Mouse (Mus musculus) embryonic facial prominence, embryonic 12.5 days (tissue): ENCODE measurements around the gene Shox2. TPM values are rescaled to one million over a fixed set of nuclear protein-coding genes. Genes with fewer than 3 reads are reported as not detected.
A peak's percentile ranks its signal among the peaks of the same experiment; 100 is the strongest.

ENCODE experiments used
- ATAC-seq: fragments of 200-750 bp; cut with Nextera tagmentation; 2 replicates; pipeline ENCODE4 v1.8.0; 2017; ENCODE audit not compliant: insufficient number of reproducible peaks, insufficient read depth, low FRiP score, low TSS enrichment
- H3K27ac ChIP-seq: fragments of 300-500 bp; sonication (generic); 2 replicates; pipeline ENCODE4 v1.5.1; 2016; ENCODE audit warnings: mild to moderate bottlenecking
- H3K27me3 ChIP-seq: fragments of 300-500 bp; sonication (generic); 2 replicates; pipeline ENCODE4 v1.6.1; 2016; ENCODE audit warnings: mild to moderate bottlenecking, moderate library complexity
- H3K36me3 ChIP-seq: fragments of 300-500 bp; sonication (generic); 2 replicates; pipeline ENCODE4 v1.6.1; 2016; ENCODE audit warnings: mild to moderate bottlenecking
- H3K4me1 ChIP-seq: fragments of 300-500 bp; sonication (generic); 2 replicates; pipeline ENCODE4 v1.6.1; 2016
- H3K4me2 ChIP-seq: fragments of 300-500 bp; sonication (generic); replicated peaks from 2 replicates; pipeline ENCODE4 v1.6.1; 2016; ENCODE audit warnings: mild to moderate bottlenecking, moderate library complexity
- H3K4me3 ChIP-seq: fragments of 300-500 bp; sonication (generic); 2 replicates; pipeline ENCODE4 v1.5.1; 2016; ENCODE audit warnings: mild to moderate bottlenecking
- H3K9ac ChIP-seq: fragments of 300-500 bp; sonication (generic); 2 replicates; pipeline ENCODE4 v1.6.1; 2016; ENCODE audit warnings: mild to moderate bottlenecking, moderate library complexity
- H3K9me3 ChIP-seq: fragments of 300-500 bp; sonication (generic); 2 replicates; pipeline ENCODE4 v1.6.1; 2016; ENCODE audit warnings: mild to moderate bottlenecking, moderate library complexity
- WGBS: fragments of 180-500 bp; shearing (Covaris S2); methylation state at CpG from one replicate; pipeline ENCODE4 v1.1.7; 2016; 5-methylcytosine and 5-hydroxymethylcytosine counted together
- polyA plus RNA-seq: library from polyadenylated mRNA; unstranded; fragments of >200 nt; fragmentation: Nextera tagmentation; extraction: Ambion mirVana; gene quantifications from 2 replicates; pipeline ENCODE4 v1.2.1, GENCODE M21; 2016

Gene Shox2
- polyA plus RNA-seq, 1 experiment from 2014 or later: 31.6 TPM

DNA sequence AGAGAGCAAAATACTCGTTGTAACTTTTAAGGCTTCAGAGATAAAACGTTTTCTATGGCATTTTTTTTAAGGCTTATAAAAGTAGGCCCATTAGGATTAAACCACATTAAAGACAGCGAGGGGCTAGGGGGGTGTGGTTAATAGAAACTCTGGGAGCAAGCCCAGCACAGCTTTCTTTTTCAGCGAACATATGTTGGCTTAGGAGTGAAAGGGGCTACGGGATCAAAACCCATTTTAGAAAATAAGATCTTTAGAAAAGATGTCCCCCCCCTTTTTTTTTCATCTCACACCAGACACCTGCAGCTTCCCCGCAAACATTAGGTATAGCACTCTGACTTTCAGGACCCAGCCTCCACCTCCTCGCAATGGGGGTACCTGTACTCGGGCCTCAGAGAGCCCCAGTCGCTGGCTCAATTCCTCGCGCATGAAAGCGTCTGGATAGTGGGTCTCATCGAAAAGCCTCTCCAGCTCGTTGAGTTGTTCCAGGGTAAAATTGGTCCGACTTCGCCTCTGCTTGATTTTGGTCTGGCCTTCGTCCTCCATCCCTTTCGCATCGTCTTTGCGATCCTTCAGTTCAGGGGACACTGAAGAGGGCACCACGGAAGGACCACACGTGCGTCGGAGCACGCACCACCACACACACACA lies 3.6 kb downstream of the Shox2 start:
- Histone ChIP-seq H3K9me3 (no peaks in the 10 kb centered on the region), H3K27ac (peak overlapping the region; percentile 64), H3K9ac (peak overlapping the region; percentile 76), H3K4me2 (peak overlapping the region; percentile 66), H3K27me3 (peaks cover 53% of the 10 kb centered on the region), H3K4me3 (peak overlapping the region; percentile 54), H3K36me3 (no peaks in the 10 kb centered on the region), H3K4me1 (peaks cover 27% of the 10 kb centered on the region)
- under 1% methylated on average over 25 of the region's 25 CpGs for WGBS
- ATAC-seq: no peak

- no peak overlapping the region for H3K27ac ChIP-seq
- WGBS: 3% methylated on average over 13 of the region's 13 CpGs
- peak overlapping the region; percentile 66 for H3K4me2 ChIP-seq
These were observed 4.5 kb downstream of the Shox2 start for GRCm38 (mm10) chr3:66976889-66977615.

DNA sequence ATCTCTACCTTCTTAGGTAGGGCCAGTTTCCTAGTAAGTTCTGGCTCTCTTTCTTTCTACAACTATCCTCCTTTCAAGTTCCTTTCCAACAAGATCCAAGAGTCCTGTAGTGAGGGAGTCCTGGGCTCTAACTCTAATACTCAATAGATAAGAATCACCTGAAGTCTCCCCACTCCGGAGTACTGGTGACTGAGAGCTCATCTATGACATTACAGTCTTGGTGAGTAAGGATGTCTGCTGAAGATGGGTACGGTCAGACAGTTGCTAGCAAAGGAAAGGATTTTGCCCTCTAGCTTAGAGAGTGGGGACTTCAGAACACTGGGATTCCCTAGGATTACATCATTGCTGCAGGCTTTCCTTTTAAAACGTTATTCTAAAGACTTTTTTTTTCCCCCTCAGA lies 7.1 kb downstream of the Shox2 start:
- no peak for ATAC-seq

More at GRCm38 (mm10) chr3:66976889-66977615, 4.5 kb downstream of the Shox2 start:
- no peaks in the 10 kb centered on the region for H3K9me3 ChIP-seq
- H3K27me3 ChIP-seq: peaks cover 53% of the 10 kb centered on the region
- no peak for ATAC-seq
- peak overlapping the region; percentile 54; the same call in 1 of the 2 replicates for H3K4me3 ChIP-seq
- no peaks in the 10 kb centered on the region for H3K36me3 ChIP-seq
- H3K9ac ChIP-seq: no peak overlapping the region
- peaks cover 20% of the 10 kb centered on the region for H3K4me1 ChIP-seq

GRCm38 (mm10) chr3:66973391-66973943 lies 8.1 kb downstream of the Shox2 start:
- WGBS: under 1% methylated on average over 59 of the region's 59 CpGs
- Histone ChIP-seq H3K4me3 (peak overlapping the region; percentile 55), H3K9me3 (no peaks in the 10 kb centered on the region), H3K4me1 (peaks cover 16% of the 10 kb centered on the region), H3K27ac (peak overlapping the region; percentile 42; the same call in 1 of the 2 replicates), H3K4me2 (peak overlapping the region; percentile 85), H3K36me3 (no peaks in the 10 kb centered on the region), H3K9ac (peak overlapping the region; percentile 56), H3K27me3 (peaks cover 49% of the 10 kb centered on the region)
- 0 out of 2 replicates have a peak, but pooled peaks have one; percentile 54 for ATAC-seq

More for the DNA sequence above, 7.1 kb downstream of the Shox2 start:
- H3K27ac ChIP-seq: no peak overlapping the region
- H3K9ac ChIP-seq: no peak overlapping the region
- no peak overlapping the region for H3K4me2 ChIP-seq
- no peaks in the 10 kb centered on the region for H3K36me3 ChIP-seq
- no peak overlapping the region for H3K4me3 ChIP-seq
- WGBS: 15% methylated on average over 3 of the region's 3 CpGs
- no peaks in the 10 kb centered on the region for H3K9me3 ChIP-seq
- peaks cover 25% of the 10 kb centered on the region for H3K4me1 ChIP-seq
- H3K27me3 ChIP-seq: peaks cover 60% of the 10 kb centered on the region

- H3K27me3 ChIP-seq: peaks cover 48% of the 10 kb centered on the region
- H3K27ac ChIP-seq: no peak overlapping the region
- H3K4me3 ChIP-seq: no peak overlapping the region
- no peak overlapping the region for H3K4me2 ChIP-seq
- no peak overlapping the region for H3K9ac ChIP-seq
- 7% methylated on average over 16 of the region's 16 CpGs for WGBS
- peaks cover 21% of the 10 kb centered on the region for H3K4me1 ChIP-seq
- H3K36me3 ChIP-seq: no peaks in the 10 kb centered on the region
- no peaks in the 10 kb centered on the region for H3K9me3 ChIP-seq
- no peak for ATAC-seq
These were observed 9.2 kb downstream of the Shox2 start for GRCm38 (mm10) chr3:66972191-66972950.

DNA sequence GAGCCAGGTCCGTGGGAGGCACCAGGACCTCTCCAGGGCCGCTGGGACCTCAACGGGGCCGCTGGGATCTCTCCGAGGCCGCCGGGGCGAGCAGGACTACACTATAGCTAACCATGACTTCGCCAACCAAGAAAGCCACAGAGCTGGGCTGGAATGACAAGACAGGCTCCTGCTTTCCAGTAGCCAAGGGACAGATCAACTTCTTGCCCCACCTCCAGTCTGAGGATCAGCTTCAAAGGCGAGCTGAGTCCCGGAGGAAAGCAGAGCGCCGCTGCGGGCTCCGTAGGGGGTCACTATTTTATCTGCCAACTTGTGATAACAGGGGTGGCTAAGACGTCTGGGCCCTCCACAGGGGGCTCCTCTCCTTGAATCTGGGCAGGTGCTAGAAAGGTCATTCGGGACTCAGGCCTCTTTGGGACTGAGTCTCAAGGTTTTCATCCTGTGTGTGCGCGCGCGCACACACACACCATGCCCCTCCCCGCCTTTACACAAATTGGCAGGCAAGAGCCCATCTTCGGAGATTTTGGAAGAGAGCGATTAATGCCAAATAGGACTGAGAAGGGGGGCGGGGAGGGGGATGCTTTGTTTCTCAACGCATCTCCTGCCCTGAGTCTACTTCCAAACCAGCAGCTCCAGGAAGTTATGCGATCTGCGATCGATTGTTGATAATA lies 10.8 kb downstream of the Shox2 start:
- Histone ChIP-seq H3K4me3 (peak overlapping the region; percentile 17; the same call in 1 of the 2 replicates), H3K27ac (no peak overlapping the region), H3K9me3 (no peaks in the 10 kb centered on the region), H3K9ac (no peak overlapping the region), H3K4me1 (peaks cover 21% of the 10 kb centered on the region), H3K27me3 (peaks cover 42% of the 10 kb centered on the region), H3K36me3 (no peaks in the 10 kb centered on the region), H3K4me2 (peak overlapping the region; percentile 41)
- 2% methylated on average over 29 of the region's 29 CpGs for WGBS
- no peak for ATAC-seq

DNA sequence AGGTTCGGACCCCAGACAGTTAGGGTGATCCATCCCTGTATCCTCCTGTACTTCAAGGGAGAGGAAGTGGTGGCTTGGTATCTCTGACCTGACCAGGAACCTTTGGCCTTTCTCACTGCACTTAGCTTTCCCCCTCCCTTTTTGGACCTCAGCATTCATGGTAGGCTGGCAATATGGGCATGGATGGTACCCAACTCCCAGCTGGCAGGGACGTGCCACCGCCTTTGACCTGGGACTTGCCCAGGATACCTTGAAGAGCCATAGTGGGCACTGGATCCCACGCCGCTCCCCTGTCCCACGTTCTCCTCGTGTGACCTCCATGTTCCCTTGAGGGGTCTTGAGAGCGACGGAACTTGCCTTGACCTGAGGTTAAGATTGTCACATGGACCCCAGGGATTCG lies 11.3 kb downstream of the Shox2 start:
- Histone ChIP-seq H3K9me3 (no peaks in the 10 kb centered on the region), H3K9ac (no peak overlapping the region), H3K27ac (no peak overlapping the region), H3K4me3 (peak overlapping the region; percentile 17; the same call in 1 of the 2 replicates), H3K4me1 (peaks cover 21% of the 10 kb centered on the region), H3K4me2 (peak overlapping the region; percentile 41), H3K27me3 (peaks cover 41% of the 10 kb centered on the region), H3K36me3 (no peaks in the 10 kb centered on the region)
- WGBS: 2% methylated on average over 10 of the region's 10 CpGs
- no peak for ATAC-seq

DNA sequence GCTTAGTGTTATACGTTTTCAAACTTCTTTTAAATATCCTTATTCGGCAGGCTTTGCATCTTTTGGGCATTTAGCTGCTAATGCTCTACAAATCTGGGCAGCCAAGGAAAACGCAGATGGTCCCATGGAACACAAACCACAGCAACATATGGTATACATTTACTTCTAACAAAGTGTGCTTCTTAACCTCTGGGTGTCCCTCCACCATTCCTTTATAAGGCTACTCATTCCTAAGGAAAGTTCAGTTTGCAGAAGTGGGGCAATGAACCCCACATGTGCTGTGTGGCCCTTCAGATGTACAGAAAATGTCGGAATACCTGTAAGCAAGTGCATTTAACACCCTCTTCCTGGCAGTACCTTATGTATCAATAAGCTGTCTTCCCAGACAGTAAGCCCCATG lies 14.1 kb downstream of the Shox2 start:
- ATAC-seq: no peak
- Histone ChIP-seq H3K9me3 (no peaks in the 10 kb centered on the region), H3K9ac (no peak overlapping the region), H3K36me3 (no peaks in the 10 kb centered on the region), H3K4me3 (no peak overlapping the region), H3K27me3 (peaks cover 20% of the 10 kb centered on the region), H3K4me1 (peaks cover 18% of the 10 kb centered on the region), H3K4me2 (no peak overlapping the region), H3K27ac (no peak overlapping the region)
- 21% methylated on average over 4 of the region's 4 CpGs for WGBS

GRCm38 (mm10) chr3:66964884-66965283 lies 16.7 kb downstream of the Shox2 start:
- ATAC-seq: no peak

GRCm38 (mm10) chr3:66959972-66960371 lies 21.6 kb downstream of the Shox2 start:
- 63% methylated on average over 5 of the region's 5 CpGs for WGBS
- no peak overlapping the region for H3K27ac ChIP-seq
- ATAC-seq: no peak
- H3K9me3 ChIP-seq: no peaks in the 10 kb centered on the region
- no peak overlapping the region for H3K4me2 ChIP-seq
- no peaks in the 10 kb centered on the region for H3K36me3 ChIP-seq
- H3K4me1 ChIP-seq: 0 out of 2 replicates have a peak, but pooled peaks cover 3% of the 10 kb centered on the region
- peaks cover 4% of the 10 kb centered on the region; the same call in 1 of the 2 replicates for H3K27me3 ChIP-seq
- H3K9ac ChIP-seq: no peak overlapping the region
- no peak overlapping the region for H3K4me3 ChIP-seq

More at GRCm38 (mm10) chr3:66964884-66965283, 16.7 kb downstream of the Shox2 start:
- H3K9ac ChIP-seq: no peak overlapping the region
- H3K4me3 ChIP-seq: no peak overlapping the region
- H3K27ac ChIP-seq: no peak overlapping the region
- no peak overlapping the region for H3K4me2 ChIP-seq
- no peaks in the 10 kb centered on the region for H3K36me3 ChIP-seq
- no peaks in the 10 kb centered on the region for H3K9me3 ChIP-seq
- H3K27me3 ChIP-seq: peaks cover 4% of the 10 kb centered on the region
- H3K4me1 ChIP-seq: peaks cover 8% of the 10 kb centered on the region; the same call in 1 of the 2 replicates
- 40% methylated on average over 3 of the region's 3 CpGs for WGBS

- H3K9me3 ChIP-seq: no peaks in the 10 kb centered on the region
- H3K9ac ChIP-seq: no peak overlapping the region
- H3K4me3 ChIP-seq: no peak overlapping the region
- H3K27ac ChIP-seq: no peak overlapping the region
- no peak for ATAC-seq
- no peaks in the 10 kb centered on the region for H3K36me3 ChIP-seq
- 67% methylated on average over 2 of the region's 2 CpGs for WGBS
- no peak overlapping the region for H3K4me2 ChIP-seq
- 0 out of 2 replicates have a peak, but pooled peaks cover 3% of the 10 kb centered on the region for H3K4me1 ChIP-seq
- no peaks in the 10 kb centered on the region for H3K27me3 ChIP-seq
These were observed 26.4 kb downstream of the Shox2 start for GRCm38 (mm10) chr3:66955126-66955525.
